Mouse (Mus musculus): ENCODE data around the gene Mmp24. TPM values are rescaled to one million over a fixed set of nuclear protein-coding genes. Genes with fewer than 3 reads are reported as not detected.

Gene Mmp24
- total RNA-seq, 4 experiments from 2014 or later = 30.6 to 40.1 (median 35.6) TPM

DNA sequence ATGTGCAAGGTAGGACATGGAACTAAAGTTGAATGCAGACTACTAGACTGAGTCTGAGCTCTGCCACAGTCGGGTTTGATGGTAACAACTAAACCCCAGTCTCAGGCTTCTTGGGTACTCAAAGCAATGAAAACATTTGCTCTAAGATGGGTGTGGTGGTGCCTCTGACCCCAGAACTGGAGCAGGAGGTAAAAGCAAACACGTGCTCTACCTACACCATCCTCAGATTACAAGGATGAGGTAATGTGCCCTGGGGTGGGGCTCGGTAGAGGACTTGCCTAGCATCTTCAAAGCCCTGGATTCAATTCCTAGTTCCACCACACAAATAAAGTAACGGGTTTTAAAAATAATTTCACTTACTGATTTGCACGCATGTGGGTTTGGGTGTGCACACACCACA, 77.4 kb downstream of the Mmp24 start:
- no peak for DNase-seq (ENCODE audit: low spot score in 2 of 2)

DNA sequence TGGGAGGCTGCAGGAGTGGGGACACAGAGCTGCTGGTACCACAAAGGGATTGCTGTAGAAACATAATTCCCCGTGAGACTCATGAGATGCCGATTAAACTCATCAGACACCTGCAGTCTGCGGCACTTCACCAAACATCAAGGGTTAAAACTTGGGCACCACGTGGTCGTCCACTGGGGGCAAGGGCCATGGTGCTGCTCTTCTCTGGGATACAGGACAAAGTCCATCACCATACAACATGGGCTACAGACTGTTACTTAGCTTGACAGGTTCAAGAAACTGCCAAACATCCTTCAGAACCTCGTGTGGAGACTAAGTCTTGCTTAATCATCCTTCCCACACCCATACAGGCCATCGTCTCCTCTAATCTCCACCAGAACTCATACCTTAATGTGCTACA, 85.0 kb downstream of the Mmp24 start:
- no peak for DNase-seq (ENCODE audit: low spot score in 2 of 2)

DNA sequence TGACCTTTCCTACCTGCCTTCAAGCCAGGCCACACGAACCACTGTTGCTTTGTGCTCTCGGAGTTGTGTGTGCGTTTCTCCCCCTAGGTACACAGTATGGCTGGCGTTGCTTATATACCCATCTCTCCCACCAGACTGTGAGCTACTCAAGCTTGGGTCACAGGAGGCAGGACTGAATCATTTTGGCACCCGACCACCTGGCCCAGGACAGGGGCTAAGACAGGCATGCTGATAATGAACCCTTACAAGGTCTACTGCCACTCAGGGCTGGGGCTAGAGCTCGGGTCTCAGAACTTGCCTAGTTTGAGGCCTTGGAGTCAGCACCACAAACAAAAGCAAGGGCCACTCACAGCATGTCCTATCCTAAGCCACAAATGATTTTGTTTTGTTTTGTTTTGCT, 86.4 kb downstream of the Mmp24 start:
- DNase-seq (ENCODE audit: low spot score in 2 of 2) = no peak

DNA sequence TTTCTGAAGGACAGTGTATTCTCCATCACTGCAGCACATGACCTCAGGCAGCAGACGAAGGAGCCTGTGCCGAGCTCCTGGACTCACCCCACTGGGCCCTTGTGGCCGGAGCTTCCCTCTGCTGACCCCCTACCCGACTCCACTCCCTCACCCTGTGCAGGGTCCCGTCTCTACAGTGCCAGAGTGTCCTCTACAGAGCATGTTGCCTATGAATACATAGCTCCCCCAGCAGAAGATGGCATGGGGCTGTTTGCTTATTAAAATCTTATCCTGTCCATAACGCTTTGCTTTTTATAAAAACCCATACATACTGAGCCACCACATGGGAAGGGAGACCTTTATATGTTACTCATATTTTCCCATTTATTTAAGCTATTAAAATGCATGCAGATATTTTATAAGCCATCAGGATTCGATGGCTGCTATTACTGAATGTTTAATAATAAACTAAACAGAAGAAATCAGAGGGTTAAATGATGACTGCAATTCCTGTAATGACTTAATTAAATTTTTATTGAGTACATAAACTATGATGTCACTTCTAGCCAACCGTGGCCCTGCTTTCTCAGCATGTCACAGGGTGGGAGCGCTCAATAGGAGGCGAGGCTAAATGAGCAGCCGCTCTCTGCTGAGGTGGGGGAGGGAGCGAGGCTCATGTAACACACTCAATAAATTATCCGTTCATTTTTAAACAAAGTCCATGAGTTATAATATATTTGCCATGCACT, 87.6 kb downstream of the Mmp24 start:
- DNase-seq (ENCODE audit: low spot score in 2 of 2) = no peak

DNA sequence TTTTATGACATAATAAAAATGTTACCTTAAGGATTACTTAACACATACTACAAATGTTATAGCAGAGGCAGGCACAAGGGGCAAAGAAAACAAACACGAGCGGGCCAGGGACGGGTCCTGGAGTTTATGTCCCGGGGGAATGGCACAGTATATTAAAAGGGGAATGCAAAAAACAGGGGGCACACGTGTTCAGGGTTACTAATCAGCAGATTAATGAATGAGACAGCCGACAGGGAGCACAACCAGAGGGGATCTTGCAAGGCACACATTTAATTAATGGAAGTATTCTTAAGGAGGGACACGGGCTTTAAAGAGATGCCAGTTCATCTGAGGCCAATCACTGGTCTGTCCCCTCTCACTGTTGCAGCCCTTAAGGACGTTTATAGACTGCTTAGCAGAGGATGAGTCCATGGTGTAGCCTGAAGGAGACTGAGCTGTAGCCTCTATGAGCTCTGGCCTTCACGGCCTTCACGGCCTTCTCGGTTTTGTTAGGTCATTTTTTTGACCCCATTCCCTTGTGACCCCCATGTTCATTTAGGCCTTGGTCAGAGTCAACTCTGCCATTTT, 88.2 kb downstream of the Mmp24 start:
- no peak for DNase-seq (ENCODE audit: low spot score in 2 of 2)

Other genes with a start within 250 kb of the Mmp24 start
- 10 to 100 TPM; 21.4 to 26.8 (median 22.2) TPM for gene Gss, start 182.5 kb upstream of the Mmp24 start, total RNA-seq (2022)
- gene Myh7b, start 164.1 kb upstream of the Mmp24 start, total RNA-seq (2022) = 1 to 10 TPM; 2.6 to 6.0 (median 4.5) TPM
- gene Trpc4ap, start 83.0 kb upstream of the Mmp24 start, total RNA-seq (2022) = 100 to 1,000 TPM; 158 to 175 (median 167) TPM
- 10 to 100 TPM; 23.9 to 33.5 (median 27.8) TPM for gene Edem2, start 45.9 kb upstream of the Mmp24 start, total RNA-seq (2022)
- gene Gm17581, start 39.5 kb upstream of the Mmp24 start, total RNA-seq (2022) = not detected
- 1 to 10 TPM in 3 of 4 experiments, under 1 TPM in 1; 0.85 to 2.6 (median 1.3) TPM for gene Procr, start 24.2 kb upstream of the Mmp24 start, total RNA-seq (2022)
- 10 to 100 TPM; 54.2 to 56.6 (median 55.9) TPM for gene BC029722, start 44.1 kb downstream of the Mmp24 start, total RNA-seq (2022)
- 10 to 100 TPM; 53.8 to 72.8 (median 66.9) TPM for gene Eif6, start 51.6 kb downstream of the Mmp24 start, total RNA-seq (2022)
- gene Fam83c, start 59.5 kb downstream of the Mmp24 start, total RNA-seq (2022) = not detected
- gene Uqcc1, start 155.0 kb downstream of the Mmp24 start, total RNA-seq (2022) = 10 to 100 TPM; 76.5 to 83.3 (median 78.3) TPM
- not detected for gene Gm15557, start 165.4 kb downstream of the Mmp24 start, total RNA-seq (2022)
- under 1 TPM in 3 of 4 experiments, not detected in 1; 0.18 to 0.31 (median 0.31) TPM for gene Gdf5, start 170.0 kb downstream of the Mmp24 start, total RNA-seq (2022)
- 10 to 100 TPM; 21.9 to 24.9 (median 24.5) TPM for gene Cep250, start 181.1 kb downstream of the Mmp24 start, total RNA-seq (2022)
- 1 to 10 TPM in 3 of 4 experiments, under 1 TPM in 1; 0.97 to 3.0 (median 2.0) TPM for gene 6430550D23Rik, start 232.6 kb downstream of the Mmp24 start, total RNA-seq (2022)
- 100 to 1,000 TPM; 182 to 233 (median 213) TPM for gene Ergic3, start 232.7 kb downstream of the Mmp24 start, total RNA-seq (2022)